Mouse (Mus musculus) gastrocnemius, postnatal 10 days (tissue): ENCODE measurements around the gene Fbxl14. TPM values are rescaled to one million over a fixed set of nuclear protein-coding genes. Genes with fewer than 3 reads are reported as not detected.

ENCODE experiments used
- DNase-seq: peaks from one replicate; pipeline ENCODE4 v3.0.0; 2021; ENCODE audit warnings: mixed read lengths
- total RNA-seq, 2 experiments: library from RNA; stranded (reverse); gene quantifications; 2 replicates each; pipeline ENCODE4 v1.2.3; 2021

Fbxl14 gene
- total RNA-seq, 2 experiments from 2014 or later, result 12.5 to 14.1 TPM

GRCm38 (mm10) chr6:119492630-119493014 is 13.2 kb downstream of the Fbxl14 start:
- DNase-seq, result no peak

DNA sequence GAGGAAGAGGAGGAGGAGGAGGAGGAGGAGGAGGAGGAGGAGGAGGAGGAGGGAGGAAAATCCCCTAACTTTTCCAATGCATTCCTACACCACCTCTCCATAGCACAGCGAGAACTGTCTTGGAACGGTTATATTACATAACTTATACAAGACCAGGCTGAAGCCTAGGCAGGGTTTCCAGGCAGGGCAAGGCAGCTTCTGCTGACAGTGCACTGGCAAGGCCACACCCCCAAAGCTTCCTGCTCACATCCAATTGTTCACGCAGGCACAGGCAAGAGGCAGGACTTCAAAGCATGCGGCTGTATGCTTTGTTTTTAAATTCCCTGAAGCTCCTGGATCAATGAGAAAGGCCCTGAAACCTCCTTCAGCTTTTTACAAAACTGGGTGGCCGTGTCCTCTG is 19.8 kb downstream of the Fbxl14 start:
- DNase-seq, result no peak

DNA sequence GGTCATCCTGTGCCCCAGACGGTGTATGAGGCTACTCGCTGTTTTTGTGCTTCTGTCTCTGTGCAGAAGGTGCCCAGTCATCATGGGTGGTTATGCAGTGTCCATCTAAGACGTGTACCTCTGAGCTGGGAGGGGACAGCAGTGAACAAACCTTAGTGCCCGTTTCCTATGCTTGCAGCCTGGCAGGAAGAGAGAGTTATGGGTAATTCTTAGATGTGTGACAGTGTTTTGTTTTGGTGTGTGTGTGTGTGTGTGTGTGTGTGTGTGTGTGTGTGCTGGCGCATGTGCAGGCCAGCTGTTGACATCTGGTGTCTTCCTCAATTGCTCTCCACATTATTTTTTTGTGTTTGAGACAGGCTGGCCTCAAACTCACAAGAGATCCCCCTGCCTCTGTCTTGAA is 20.6 kb downstream of the Fbxl14 start:
- DNase-seq, result no peak

DNA sequence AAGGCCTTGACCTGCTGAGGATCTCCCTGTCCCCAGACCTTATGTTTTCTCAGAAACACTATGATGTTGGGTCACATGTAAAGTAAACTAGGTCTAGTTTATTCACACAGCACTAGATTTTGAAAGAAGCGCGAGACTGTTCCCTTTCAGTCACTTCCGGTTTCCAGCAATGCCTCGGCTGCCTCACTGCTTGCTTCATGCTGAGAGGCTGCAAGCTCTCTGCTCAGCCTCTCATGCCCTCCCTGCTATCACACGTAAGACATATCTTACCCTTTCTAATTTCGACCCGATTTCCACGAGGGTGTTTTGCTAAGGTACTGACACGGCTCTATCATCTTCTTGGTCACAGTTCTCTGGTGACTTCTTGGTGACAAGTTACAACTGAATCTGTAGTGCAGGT is 22.6 kb downstream of the Fbxl14 start:
- no peak for DNase-seq

DNA sequence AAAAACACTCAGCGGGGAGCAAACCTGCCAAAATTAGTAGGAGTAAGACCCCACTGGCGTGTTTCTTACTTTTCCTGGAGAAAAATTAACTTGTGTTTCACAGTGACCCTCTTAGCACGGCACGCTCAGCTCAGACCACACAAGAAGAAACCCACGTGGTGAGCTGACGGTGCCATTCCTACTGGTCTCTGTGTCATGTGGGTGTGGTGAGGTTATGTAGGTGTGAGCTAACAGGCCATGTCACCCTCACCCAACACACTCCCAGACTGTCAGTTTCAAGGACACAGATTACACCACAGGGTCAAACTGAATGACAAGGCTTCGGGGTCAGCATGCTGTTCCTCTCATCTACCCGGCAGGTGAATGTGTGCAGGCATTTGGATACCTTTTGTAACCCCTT is 25.3 kb downstream of the Fbxl14 start:
- DNase-seq, result no peak

- DNase-seq, result no peak
These were observed 26.2 kb downstream of the Fbxl14 start for GRCm38 (mm10) chr6:119505525-119506225.

DNA sequence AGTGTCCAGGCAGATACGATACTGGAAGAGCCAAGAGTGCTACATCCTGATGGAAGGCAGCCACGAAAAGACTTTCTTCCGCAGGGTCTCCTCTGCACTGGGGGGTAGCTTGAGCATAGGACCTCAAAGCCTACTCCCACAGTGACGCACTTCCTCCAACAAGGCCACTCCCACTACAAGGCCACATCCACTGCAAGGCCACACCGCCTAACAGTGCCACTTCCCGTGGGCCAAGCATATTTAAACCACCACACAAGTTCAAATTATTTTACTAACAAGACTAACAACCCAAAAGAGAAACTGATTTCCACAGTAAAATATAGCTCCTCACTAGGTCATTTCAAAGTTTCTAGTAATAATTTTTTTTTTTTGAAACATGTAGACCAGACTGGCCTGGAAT is 28.8 kb downstream of the Fbxl14 start:
- no peak for DNase-seq

GRCm38 (mm10) chr6:119508634-119509375 is 29.3 kb downstream of the Fbxl14 start:
- no peak for DNase-seq

DNA sequence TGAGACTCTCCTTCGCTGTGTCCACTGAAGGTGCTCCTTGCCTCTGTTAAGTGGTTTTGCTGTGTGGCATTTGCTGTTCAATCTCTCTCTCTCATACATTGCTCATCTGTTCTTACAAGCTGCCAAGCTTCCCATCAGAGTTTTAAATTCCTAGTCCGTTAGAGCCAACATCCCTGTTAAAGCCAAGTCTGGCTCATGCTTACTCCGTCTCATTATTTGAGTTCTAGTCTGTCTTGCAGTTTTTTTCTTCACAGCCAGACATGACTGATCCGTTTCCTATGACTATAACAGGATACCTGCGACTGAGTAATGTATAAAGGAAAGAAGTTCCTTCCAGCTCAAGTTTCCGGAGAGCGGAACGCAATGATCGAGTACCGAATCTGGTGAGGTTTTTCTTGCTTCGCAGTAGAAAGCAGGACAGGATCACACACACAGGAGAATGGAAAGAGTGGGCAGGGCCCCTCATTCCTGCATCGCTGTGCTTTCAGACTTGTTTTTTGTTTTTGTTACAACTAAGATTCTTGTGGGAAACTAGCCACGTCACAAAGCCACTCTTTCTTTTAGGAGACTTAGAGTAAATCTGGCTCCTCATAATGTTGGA is 30.1 kb downstream of the Fbxl14 start:
- DNase-seq, result no peak

GRCm38 (mm10) chr6:119512701-119513100 is 33.2 kb downstream of the Fbxl14 start:
- no peak for DNase-seq

GRCm38 (mm10) chr6:119513452-119513851 is 34.0 kb downstream of the Fbxl14 start:
- DNase-seq, result no peak

DNA sequence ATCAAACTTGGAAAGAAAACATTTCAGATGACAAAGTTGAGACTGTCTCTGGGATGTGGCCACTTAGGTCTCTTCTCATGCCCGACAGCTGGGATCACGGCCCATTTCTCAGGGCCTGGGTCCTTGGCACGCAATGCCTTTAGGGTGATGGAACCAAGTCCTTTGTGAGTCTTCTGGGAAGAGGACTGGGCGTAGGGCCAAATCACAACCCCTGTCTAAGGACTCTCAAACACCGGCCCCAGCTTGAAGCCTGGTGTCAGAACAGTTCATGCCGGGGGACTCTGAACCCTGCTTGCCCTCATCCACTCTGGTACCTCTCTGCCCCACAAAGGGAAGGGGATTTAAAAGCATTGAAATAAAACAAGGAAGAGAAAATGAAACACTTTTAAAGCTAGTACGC is 34.6 kb downstream of the Fbxl14 start:
- no peak for DNase-seq

GRCm38 (mm10) chr6:119520731-119521130 is 41.3 kb downstream of the Fbxl14 start:
- DNase-seq, result no peak

DNA sequence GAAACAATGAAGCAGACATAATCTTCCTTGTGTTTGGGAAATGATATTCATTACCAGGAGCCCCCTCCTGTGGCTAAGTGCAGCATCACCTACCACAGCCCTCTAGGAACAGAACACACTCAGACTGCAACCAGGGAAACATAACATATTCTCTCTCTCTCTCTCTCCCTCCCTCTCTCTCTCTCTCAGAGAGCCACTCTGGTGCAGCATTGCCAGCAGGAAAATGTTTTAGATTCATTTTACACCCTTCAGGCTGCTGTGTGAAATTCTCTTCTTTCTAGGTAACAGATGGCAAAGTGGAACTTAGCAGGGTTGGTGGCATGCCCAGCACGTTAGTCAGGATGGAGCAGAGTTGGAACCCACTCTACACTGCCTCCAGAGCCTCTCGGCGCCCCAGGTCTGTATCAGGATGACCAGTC is 42.0 kb downstream of the Fbxl14 start:
- no peak for DNase-seq

GRCm38 (mm10) chr6:119521931-119522391 is 42.5 kb downstream of the Fbxl14 start:
- DNase-seq, result no peak

GRCm38 (mm10) chr6:119526498-119526897 is 47.0 kb downstream of the Fbxl14 start:
- no peak for DNase-seq

GRCm38 (mm10) chr6:119529659-119530058 is 50.2 kb downstream of the Fbxl14 start:
- DNase-seq, result no peak

Other genes starting within 250 kb of the Fbxl14 start
- gene Cacna2d4, start 243.1 kb upstream of the Fbxl14 start, total RNA-seq, result under 1 TPM; 0.82 to 0.97 TPM
- gene Lrtm2, start 148.9 kb upstream of the Fbxl14 start, total RNA-seq, result under 1 TPM; 0.16 to 0.31 TPM
- 10 to 100 TPM; 55.7 to 56.2 TPM for gene Adipor2, start 62.0 kb upstream of the Fbxl14 start, total RNA-seq
- gene Wnt5b, start 64.7 kb downstream of the Fbxl14 start, total RNA-seq, result 1 to 10 TPM; 3.1 to 3.7 TPM